Mouse (Mus musculus): Measurements from ENCODE around the gene Tmem19. TPM values are rescaled to one million over a fixed set of nuclear protein-coding genes. Genes with fewer than 3 reads are reported as not detected.

Gene Tmem19
- polyA plus RNA-seq, 1 experiment: 27.1 TPM

DNA sequence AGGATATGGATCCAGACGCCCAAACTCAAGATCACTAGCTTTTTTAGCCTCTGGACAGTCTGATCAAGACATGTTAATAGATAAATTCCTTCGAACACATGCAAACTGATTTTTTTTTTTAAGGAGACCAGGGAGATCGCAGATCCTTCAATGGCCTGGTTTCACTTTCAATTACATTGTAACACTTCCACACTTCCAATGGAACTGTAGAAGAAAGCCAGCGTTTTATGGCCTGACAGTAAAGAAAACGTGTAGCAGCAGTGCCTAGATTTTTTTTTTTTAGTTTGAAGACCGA lies 48.1 kb downstream of the Tmem19 start:
- Histone ChIP-seq H3K27ac (ENCODE audit: insufficient read depth, low read length) (no peak overlapping the region), H3K4me3 (replicated peaks; ENCODE audit: insufficient read depth, low read depth, low read length) (peak overlapping the region; percentile 65), H3K27me3 (ENCODE audit: control insufficient read depth, insufficient read depth, low read length) (no peaks in the 10 kb centered on the region), H3K4me1 (ENCODE audit: control insufficient read depth, insufficient read depth, low read length) (peaks cover 24% of the 10 kb centered on the region)
- 6% methylated on average over 6 of the region's 6 CpGs for WGBS
- TF ChIP-seq CTCF (IDR thresholded peaks at IDR 0.05; ENCODE audit: borderline replicate concordance, insufficient read depth, low read depth, low read length): no peak
- DNase-seq: no peak

GRCm38 (mm10) chr10:115313641-115314286 lies 48.5 kb downstream of the Tmem19 start:
- Histone ChIP-seq H3K27ac (ENCODE audit: insufficient read depth, low read length) (no peak overlapping the region), H3K4me1 (ENCODE audit: control insufficient read depth, insufficient read depth, low read length) (peaks cover 24% of the 10 kb centered on the region), H3K27me3 (ENCODE audit: control insufficient read depth, insufficient read depth, low read length) (no peaks in the 10 kb centered on the region), H3K4me3 (replicated peaks; ENCODE audit: insufficient read depth, low read depth, low read length) (peak overlapping the region; percentile 53)
- no peak for TF ChIP-seq POLR2A (IDR thresholded peaks at IDR 0.05; ENCODE audit: borderline replicate concordance, insufficient read depth, low read length)
- no peak for TF ChIP-seq CTCF (IDR thresholded peaks at IDR 0.05; ENCODE audit: borderline replicate concordance, insufficient read depth, low read depth, low read length)
- 52% methylated on average over 14 of the region's 14 CpGs for WGBS
- no peak for DNase-seq

- TF ChIP-seq CTCF (IDR thresholded peaks at IDR 0.05; ENCODE audit: borderline replicate concordance, insufficient read depth, low read depth, low read length): no peak
- TF ChIP-seq POLR2A (IDR thresholded peaks at IDR 0.05; ENCODE audit: borderline replicate concordance, insufficient read depth, low read length): no peak
- H3K27ac ChIP-seq (ENCODE audit: insufficient read depth, low read length): no peak overlapping the region
- H3K4me3 ChIP-seq (replicated peaks; ENCODE audit: insufficient read depth, low read depth, low read length): no peak overlapping the region
- DNase-seq: no peak
- H3K27me3 ChIP-seq (ENCODE audit: control insufficient read depth, insufficient read depth, low read length): no peaks in the 10 kb centered on the region
- WGBS: 40% methylated on average over 3 of the region's 3 CpGs
- H3K4me1 ChIP-seq (ENCODE audit: control insufficient read depth, insufficient read depth, low read length): peaks cover 24% of the 10 kb centered on the region
Measured at GRCm38 (mm10) chr10:115312732-115313131, 49.6 kb downstream of the Tmem19 start.

DNA sequence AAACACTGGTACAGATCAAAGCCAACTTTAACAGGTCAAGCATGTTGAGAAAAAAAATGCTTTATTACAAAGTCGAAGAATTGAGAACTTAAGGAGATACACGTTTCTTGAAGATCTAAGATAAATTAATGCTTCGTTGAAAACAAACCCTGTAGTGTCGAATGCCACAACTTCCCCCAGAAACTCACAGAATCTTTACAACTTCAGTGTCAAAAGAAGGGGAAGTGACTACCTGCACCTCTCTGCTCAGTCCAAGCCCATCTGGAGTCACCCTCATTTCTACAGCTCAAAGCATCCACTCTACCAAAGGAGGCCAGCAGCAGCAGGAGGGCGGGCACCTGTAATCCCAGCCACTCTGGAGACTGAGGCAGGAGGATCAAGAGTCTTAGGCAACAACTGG lies 50.1 kb downstream of the Tmem19 start:
- Histone ChIP-seq H3K27me3 (ENCODE audit: control insufficient read depth, insufficient read depth, low read length) (no peaks in the 10 kb centered on the region), H3K4me1 (ENCODE audit: control insufficient read depth, insufficient read depth, low read length) (peaks cover 24% of the 10 kb centered on the region), H3K27ac (ENCODE audit: insufficient read depth, low read length) (no peak overlapping the region), H3K4me3 (replicated peaks; ENCODE audit: insufficient read depth, low read depth, low read length) (peak overlapping the region; percentile 11)
- 85% methylated on average over 5 of the region's 5 CpGs for WGBS
- no peak for TF ChIP-seq CTCF (IDR thresholded peaks at IDR 0.05; ENCODE audit: borderline replicate concordance, insufficient read depth, low read depth, low read length)
- DNase-seq: no peak

GRCm38 (mm10) chr10:115311263-115311965 lies 50.9 kb downstream of the Tmem19 start:
- no peak for DNase-seq
- H3K4me3 ChIP-seq (replicated peaks; ENCODE audit: insufficient read depth, low read depth, low read length): no peak overlapping the region
- H3K27me3 ChIP-seq (ENCODE audit: control insufficient read depth, insufficient read depth, low read length): no peaks in the 10 kb centered on the region
- peaks cover 21% of the 10 kb centered on the region for H3K4me1 ChIP-seq (ENCODE audit: control insufficient read depth, insufficient read depth, low read length)
- no peak for TF ChIP-seq CTCF (IDR thresholded peaks at IDR 0.05; ENCODE audit: borderline replicate concordance, insufficient read depth, low read depth, low read length)
- no peak for TF ChIP-seq POLR2A (IDR thresholded peaks at IDR 0.05; ENCODE audit: borderline replicate concordance, insufficient read depth, low read length)
- no peak overlapping the region for H3K27ac ChIP-seq (ENCODE audit: insufficient read depth, low read length)
- 67% methylated on average over 14 of the region's 14 CpGs for WGBS

DNA sequence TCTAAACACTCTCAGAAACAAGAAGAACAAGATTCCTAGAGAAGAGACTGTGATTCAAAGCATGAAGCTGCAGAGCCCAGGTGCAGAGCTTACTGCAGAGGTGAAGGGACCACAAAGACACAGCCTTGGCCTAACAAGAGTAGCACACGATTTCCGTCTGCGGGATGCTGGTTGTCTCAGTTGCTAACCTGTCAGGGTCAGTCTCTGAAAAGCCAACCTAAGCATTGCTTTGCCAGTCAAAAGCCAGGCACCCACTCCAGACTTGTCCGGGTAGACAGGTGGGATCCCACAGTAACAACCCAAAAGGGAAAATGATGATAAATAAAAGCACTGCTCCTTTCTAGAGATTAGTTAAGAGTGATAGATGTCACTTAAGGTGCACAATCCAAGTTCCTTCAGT lies 53.1 kb downstream of the Tmem19 start:
- Histone ChIP-seq H3K4me1 (ENCODE audit: control insufficient read depth, insufficient read depth, low read length) (peaks cover 21% of the 10 kb centered on the region), H3K4me3 (replicated peaks; ENCODE audit: insufficient read depth, low read depth, low read length) (no peak overlapping the region), H3K27me3 (ENCODE audit: control insufficient read depth, insufficient read depth, low read length) (no peaks in the 10 kb centered on the region), H3K27ac (ENCODE audit: insufficient read depth, low read length) (no peak overlapping the region)
- WGBS: 88% methylated on average over 4 of the region's 4 CpGs
- DNase-seq: no peak
- TF ChIP-seq POLR2A (IDR thresholded peaks at IDR 0.05; ENCODE audit: borderline replicate concordance, insufficient read depth, low read length) (no peak), CTCF (IDR thresholded peaks at IDR 0.05; ENCODE audit: borderline replicate concordance, insufficient read depth, low read depth, low read length) (no peak)

DNA sequence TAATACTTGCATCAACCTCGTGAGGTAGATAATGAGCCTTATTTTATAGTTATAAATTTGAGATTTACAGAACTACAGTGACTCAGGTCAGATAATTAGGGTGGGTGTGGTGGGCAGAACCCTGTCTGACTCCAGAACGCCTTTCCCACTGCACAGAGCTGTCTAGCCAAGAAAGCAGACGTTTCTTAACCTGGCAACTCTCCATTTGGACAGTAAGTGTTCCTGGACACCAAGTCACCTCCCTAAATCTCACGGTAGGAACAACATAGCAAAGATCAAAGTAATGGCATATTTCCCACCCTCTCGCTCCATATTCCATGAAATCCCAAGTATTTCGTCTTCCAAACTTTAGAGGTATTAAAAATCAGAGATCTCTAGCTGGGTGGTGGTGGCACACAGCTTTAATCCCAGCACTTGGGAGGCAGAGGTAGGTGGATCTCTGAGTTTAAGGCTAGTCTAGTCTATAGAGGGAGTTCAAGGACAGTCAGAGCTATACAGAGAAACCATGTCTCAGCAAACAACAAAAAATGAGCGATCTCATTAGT lies 54.9 kb downstream of the Tmem19 start:
- H3K27ac ChIP-seq (ENCODE audit: insufficient read depth, low read length): no peak overlapping the region
- H3K27me3 ChIP-seq (ENCODE audit: control insufficient read depth, insufficient read depth, low read length): no peaks in the 10 kb centered on the region
- H3K4me3 ChIP-seq (replicated peaks; ENCODE audit: insufficient read depth, low read depth, low read length): no peak overlapping the region
- no peak for DNase-seq
- TF ChIP-seq POLR2A (IDR thresholded peaks at IDR 0.05; ENCODE audit: borderline replicate concordance, insufficient read depth, low read length): no peak
- TF ChIP-seq CTCF (IDR thresholded peaks at IDR 0.05; ENCODE audit: borderline replicate concordance, insufficient read depth, low read depth, low read length): no peak
- WGBS: 37% methylated on average over 7 of the region's 7 CpGs
- peaks cover 9% of the 10 kb centered on the region for H3K4me1 ChIP-seq (ENCODE audit: control insufficient read depth, insufficient read depth, low read length)

DNA sequence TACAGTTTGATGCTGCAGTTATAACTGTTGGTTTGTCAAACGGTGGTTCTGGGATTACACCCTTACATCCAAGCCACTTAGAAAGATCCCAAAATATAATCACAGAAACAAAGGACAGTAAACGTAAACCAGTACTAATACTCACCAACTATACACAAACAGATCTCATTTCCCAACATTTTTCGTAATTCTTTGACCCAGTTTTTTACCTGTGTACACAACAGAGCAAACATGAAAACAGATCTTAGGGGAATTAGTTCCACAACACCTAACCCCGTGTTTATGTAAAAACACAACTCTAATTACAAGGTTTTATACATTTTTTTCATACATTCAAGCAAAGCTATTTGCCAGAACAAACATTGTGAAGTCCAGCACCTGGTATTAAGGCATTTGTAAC lies 63.6 kb downstream of the Tmem19 start:
- no peak for TF ChIP-seq CTCF (IDR thresholded peaks at IDR 0.05; ENCODE audit: borderline replicate concordance, insufficient read depth, low read depth, low read length)
- no peak for TF ChIP-seq POLR2A (IDR thresholded peaks at IDR 0.05; ENCODE audit: borderline replicate concordance, insufficient read depth, low read length)
- no peak overlapping the region for H3K4me3 ChIP-seq (replicated peaks; ENCODE audit: insufficient read depth, low read depth, low read length)
- WGBS: 93% methylated on average over 4 of the region's 4 CpGs
- no peaks in the 10 kb centered on the region for H3K4me1 ChIP-seq (ENCODE audit: control insufficient read depth, insufficient read depth, low read length)
- H3K27me3 ChIP-seq (ENCODE audit: control insufficient read depth, insufficient read depth, low read length): no peaks in the 10 kb centered on the region
- no peak overlapping the region for H3K27ac ChIP-seq (ENCODE audit: insufficient read depth, low read length)
- DNase-seq: no peak

Data from cerebellum, adult 2 months (tissue).